Mouse (Mus musculus) telencephalon, adult 2 months (tissue): ENCODE data around the gene Nptx2.

Source experiments
- DNase-seq: peaks from one replicate; pipeline ENCODE4 v3.0.0-alpha.2; 2011; ENCODE audit warnings: low read depth, low spot score

The Nptx2 gene

DNA sequence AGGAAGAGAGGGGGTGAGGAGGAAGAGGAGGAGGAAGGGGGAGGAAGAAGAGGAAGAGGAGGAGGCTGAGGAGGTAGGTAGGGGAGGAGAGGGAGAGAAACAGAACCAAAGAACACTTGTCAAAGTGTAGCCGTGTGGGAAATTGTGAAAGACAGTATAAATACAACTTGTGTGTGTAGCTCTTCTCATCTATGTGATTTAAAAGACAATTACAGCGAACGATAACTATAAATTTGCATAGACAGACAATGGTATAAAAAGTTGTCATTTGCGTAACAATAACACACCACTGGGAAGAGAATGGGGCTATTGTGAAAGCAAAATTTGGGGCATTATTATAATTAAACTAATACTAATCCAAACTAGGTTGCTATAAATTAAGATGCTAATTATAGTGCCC is 20.0 kb downstream of the Nptx2 start:
- DNase-seq: no peak

DNA sequence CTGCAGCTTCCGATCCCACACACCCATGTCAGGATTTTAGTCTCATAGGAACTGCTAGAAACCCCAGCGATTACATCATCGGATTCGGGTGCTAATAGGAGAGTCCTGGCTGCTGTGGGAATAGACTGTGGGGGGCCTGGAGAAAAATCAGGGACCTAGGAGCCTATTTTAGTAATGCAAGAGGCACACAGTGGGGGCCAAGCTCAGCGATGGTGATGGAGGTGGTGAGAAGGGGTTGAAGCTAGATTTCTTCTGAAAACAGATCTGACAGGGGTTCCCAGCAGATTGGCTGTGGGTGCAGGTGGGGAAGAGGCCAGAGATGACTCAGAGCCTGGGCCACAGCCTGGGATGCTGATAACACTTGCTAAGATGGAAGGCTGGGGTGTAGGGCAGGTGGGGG is 39.4 kb downstream of the Nptx2 start:
- DNase-seq: peak; percentile 35

DNA sequence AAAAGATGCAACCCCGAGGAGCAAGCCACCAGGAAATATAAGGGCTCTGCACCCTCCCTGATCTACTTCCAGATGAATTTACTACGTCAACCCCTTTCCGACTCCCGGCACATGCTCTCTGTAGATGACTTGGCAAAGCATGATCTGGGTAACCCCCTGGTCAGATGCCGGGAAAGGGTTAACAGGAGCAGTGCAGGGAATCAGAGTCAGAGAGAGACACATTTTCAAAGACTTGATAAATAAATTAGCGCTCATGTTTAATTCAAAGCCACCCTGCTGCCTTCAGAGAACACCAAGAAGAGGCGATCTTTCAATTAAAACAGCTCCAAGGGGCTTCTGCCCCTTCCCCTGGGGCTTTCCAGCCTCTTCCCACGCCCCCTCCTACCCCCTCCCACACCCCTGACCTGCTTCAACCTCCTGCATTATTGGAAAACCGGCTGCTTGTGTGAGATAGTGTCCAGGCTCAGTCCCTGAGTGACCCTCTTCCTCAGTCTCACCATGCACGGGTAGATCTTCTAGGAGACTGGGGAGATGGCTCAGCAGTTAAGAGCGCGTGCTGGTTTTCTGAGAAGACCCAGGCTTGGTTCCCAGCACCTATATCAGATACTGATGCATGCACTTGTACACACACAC is 45.7 kb downstream of the Nptx2 start:
- no peak for DNase-seq

GRCm38 (mm10) chr5:144594796-144595195 is 49.1 kb downstream of the Nptx2 start:
- DNase-seq: peak; percentile 51
